Mouse (Mus musculus) liver, adult (tissue): ENCODE data around the gene Nap1l3.

ENCODE experiments used
- GATA4 ChIP-seq: IDR thresholded peaks from 2 replicates; pipeline ENCODE4 v1.6.1; 2014; ENCODE audit warnings: mild to moderate bottlenecking, low read length; ENCODE audit not compliant: insufficient replicate concordance

Gene Nap1l3

DNA sequence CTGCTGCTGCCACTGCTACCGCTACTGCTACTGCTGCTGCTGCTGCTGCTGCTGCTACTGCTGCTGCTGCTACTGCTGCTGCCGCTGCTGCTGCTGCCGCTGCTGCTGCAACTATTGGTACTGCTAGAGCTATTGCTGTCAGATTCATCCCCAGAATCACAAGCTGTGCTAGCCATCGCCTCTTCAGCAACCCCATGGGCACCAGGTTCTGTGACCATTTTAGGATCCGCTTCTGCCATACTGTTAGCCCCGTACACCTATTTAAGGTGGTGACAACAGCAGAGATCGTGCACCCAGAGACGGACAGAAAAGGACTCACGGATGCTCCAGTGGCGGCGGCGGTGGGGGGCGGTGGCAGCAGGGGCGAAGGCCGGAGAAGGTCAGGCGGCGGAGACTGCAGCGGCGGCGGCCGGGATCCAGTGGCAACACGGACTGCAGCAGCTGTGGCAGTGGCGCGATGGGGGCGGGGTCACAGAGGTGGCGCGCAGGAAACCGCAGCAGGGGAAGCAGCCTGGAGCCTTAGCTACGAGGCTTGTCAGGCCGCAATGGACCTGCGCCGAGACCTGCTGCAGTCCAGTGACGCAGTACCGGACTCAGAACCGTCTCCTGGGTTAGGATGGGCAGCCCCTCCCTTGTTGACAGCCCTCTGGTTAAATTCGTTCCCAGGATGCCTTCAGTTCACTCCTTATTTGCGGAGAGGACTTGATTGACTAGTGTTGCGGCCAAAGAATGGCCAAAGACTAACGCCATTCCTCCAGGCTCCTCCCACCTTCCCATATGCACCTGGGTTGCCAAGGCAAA, at the start of gene Nap1l3:
Gene Nap1l3, minus strand, starts transcription at position 621 of the 801 bp plus-strand sequence.
- no peak for TF ChIP-seq GATA4

GRCm38 (mm10) chrX:122397652-122398051, 451 bp upstream of the Nap1l3 start:
- no peak for TF ChIP-seq GATA4
